Mouse (Mus musculus) left cerebral cortex, adult 18-20 months (tissue): Measurements from ENCODE around the gene Gm5431. TPM values are rescaled to one million over a fixed set of nuclear protein-coding genes. Genes with fewer than 3 reads are reported as not detected.
"Not testable (repeated sequence)": the region's sequence is repeated elsewhere in the genome, so short reads cannot be mapped to it uniquely, and the experiment has no call there.

ENCODE experiments used
- DNase-seq, 2 experiments: peaks; one replicate each; pipeline ENCODE4 v3.0.0; 2021 to 2022; ENCODE audit warnings: low spot score in 2 of 2, mixed read lengths in 1 of 2
- total RNA-seq, 2 experiments: library from RNA; stranded (reverse); gene quantifications; 2 replicates each; pipeline ENCODE4 v1.2.3; 2021

Gene Gm5431
- total RNA-seq, 2 experiments from 2014 or later, result 0.49 TPM; not detected in 1

GRCm38 (mm10) chr11:48871817-48872541, 30.0 kb downstream of the Gm5431 start:
- peak in 1 of 2 experiments; percentile 19 for DNase-seq

DNA sequence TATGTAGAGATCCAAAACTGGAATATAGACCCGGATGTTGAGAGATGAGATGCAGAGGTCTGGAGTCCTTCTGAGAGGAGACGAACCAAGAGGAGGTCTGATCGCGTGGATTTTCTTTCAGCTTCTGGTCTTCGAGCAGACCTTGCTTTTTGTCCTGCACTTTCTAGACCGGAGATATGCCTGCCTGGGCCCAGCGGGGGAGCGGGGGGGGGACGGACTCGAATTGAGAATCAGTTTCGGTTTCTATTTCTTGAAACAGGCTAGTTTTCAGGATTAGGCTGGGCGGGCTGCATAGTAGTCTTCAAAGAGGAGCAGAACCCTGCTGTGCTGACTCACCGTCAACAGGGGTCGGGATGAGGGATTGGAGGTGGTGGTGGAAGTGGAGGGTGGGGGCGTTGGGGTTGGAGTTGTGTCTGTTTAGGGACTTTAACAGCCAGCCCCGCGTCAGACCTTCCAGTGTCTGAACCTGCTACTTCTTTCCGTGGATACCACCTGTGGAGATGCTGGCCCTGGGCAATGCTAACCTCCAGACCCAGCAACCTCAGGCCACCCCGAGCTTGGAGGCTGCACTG, 30.7 kb downstream of the Gm5431 start, which contains the start of gene Irgm1:
Irgm1 (minus strand) TSS at position 483 of the 572 bp plus-strand sequence.
- DNase-seq, result peak in 1 of 2 experiments; percentile 30

DNA sequence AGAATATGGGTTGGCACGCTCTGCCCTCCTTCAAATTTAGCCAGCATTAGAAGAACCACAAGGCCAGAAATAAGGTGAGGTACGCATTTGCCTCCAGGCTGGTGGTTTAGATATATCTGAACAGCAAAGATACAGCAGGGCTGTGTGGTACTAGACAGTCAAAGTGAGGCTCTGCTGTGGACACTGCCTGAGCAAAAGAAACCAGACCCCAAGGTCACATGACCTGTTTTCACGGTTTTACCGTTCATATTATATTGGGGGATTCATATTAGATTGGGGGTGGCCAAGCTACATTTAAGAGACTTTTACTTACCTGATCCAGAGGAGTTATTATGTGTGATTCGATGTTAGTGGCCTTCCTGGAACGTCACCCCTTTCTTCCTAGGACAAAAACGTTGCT, 31.2 kb downstream of the Gm5431 start:
- no peak for DNase-seq

DNA sequence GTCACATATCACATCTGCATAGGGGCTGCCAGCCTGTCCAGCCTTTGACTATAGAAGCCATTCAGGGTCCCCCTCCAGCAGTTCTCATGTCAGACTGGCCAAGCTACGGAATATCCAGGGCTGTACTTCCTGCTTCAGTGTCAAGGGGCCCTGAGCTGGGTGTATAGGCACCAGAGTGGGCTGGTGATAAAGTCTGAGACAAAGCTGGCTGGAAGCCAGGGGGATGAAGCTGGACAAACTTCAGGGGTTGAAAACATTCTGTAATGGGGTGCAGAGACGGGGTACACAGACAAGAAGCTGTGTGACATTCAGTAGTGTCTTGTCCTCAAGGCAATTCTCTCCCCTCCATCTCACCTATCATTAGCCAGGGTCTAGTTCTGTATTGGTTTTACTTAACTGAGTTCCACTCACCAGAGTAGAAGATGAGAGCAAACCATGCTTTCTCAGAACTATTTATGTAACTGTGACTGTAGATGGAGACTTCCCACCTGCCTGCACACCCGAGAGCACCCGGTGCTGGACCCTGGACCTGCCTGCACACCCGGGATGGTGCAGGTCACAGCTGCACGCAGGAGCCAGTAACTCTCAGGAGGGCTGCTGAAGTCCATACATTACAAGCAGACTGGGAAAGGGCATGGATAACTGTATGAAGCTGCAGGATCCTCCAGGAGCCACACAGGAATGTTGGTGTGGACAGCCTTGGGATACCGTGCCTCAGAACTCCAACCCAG, 32.5 kb downstream of the Gm5431 start:
- no peak for DNase-seq

- DNase-seq, result no peak
These were observed 35.5 kb downstream of the Gm5431 start for GRCm38 (mm10) chr11:48866481-48866880.

DNA sequence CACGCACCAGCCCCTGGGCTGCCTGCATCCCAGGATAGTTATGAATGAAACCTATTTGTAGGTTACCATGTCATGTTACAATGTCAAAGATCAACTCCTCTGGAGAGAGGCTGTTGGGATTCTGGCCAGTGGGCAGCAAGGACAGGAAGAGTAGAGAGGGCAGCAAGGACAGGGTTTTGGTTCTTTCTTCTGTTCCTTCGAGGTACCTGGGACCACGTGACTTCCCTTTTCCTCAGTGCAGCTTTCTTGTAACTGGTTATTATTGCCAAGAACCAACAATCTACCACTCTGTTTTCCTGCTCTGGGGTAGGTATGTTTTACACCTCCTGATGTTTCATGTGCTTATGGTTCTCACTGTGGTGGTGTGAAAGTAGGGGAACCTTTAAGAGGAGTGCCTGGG, 38.2 kb downstream of the Gm5431 start:
- DNase-seq, result no peak

DNA sequence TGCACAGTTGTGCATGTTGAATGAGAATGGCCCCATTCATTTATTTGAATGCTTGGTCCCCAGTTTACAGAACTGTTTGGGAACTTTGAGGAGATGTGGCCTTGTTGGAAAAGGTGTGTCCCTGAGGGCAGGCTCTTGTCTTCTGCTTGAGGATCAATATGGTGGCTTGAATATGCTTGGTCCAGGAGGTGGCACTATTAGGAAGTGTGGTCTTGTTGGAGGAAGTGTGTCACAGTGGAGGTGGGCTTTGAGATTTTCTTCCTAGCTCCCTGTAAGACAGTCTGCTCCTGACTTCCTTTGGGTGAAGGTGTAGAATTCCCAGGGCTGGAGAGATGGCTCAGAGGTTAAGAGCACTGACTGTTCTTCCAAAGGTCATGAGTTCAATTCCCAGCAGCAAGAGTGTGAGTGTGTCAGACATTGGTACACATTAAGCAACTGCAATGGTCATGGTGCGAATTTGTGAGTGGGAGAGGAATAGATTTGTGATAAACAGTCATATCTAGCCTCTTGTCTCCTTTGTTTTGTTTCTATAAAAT, 39.2 kb downstream of the Gm5431 start:
- no peak for DNase-seq

DNA sequence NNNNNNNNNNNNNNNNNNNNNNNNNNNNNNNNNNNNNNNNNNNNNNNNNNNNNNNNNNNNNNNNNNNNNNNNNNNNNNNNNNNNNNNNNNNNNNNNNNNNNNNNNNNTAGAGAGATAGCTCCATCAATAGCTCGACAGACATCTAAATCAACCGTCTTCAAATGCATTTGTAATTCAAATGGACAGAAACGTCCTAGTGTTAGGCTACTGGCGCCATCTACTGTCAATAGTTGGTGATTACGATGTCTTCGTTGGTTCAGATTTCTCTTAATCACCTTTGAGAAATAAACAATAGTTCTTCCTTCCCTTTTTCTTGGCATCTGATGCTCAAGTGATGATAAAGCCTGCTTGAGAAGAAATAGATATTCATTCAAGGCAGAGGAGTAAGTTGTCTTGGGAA, 43.0 kb downstream of the Gm5431 start:
- DNase-seq, result peak; percentile 47 to 71

GRCm38 (mm10) chr11:48853474-48854180, 48.4 kb downstream of the Gm5431 start:
- DNase-seq, result peak; percentile 95

- DNase-seq, result no peak
These were observed 49.2 kb downstream of the Gm5431 start for GRCm38 (mm10) chr11:48852624-48853473.

DNA sequence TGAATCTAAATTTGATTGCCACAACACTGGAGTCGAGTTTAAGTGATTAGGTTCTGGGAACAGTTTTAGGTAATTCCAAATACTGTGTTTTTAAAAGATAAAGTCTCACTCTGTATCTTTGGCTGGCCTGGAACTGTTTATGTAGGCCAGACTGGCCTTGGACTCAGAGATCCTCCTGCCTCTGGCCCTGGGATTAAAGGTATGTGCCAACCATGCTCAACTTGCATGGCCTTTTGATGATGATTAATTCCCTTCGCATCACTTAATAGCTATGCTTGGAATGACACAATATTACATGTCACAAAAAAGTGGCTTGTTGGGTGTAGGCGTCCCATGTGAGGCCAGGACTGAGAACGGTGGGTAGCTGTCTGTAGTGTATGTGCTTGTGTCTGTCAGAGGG, 49.8 kb downstream of the Gm5431 start:
- DNase-seq, result no peak

GRCm38 (mm10) chr11:48851270-48851995, 50.6 kb downstream of the Gm5431 start:
- DNase-seq, result no peak

GRCm38 (mm10) chr11:48850240-48850639, 51.8 kb downstream of the Gm5431 start:
- no peak for DNase-seq

DNA sequence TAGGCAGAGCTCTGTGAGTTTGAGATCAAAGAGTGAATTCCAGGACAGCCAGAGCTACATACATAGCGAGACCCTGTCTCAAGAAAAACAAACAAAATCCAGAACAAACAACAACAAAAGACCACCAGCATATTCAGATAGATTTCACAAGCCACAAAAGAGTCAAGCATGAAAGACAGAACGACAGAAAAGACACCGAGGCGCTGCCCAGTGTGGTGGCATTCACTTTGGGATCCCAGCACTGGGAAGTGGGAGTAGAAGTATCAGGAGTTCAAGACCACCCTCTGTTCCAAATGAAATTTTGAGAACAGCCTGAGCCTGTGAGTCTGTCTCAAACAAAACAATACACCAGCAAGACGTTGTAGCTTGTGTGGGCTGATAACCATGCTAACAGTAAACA, 55.1 kb downstream of the Gm5431 start:
- DNase-seq, result no peak

DNA sequence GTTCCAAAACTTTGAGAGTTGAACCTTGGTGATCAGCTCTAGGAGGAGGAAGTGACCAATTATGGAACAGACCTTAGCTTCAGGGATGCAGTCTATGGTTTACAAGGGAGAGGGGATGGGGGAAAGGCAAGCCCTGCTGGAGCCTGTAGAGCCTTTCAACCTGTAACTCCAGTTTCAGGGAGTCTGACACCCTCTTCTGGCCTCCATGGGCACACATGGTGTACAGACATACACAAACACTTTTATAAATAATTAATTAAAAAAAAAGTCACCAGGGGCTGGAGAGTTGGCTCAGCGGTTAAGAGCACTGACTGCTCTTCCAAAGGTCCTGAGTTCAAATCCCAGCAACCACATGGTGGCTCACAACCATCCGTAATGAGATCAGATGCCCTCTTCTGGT, 55.7 kb downstream of the Gm5431 start:
- DNase-seq, result not testable (repeated sequence)

GRCm38 (mm10) chr11:48845244-48845815, 56.7 kb downstream of the Gm5431 start:
- DNase-seq, result no peak

DNA sequence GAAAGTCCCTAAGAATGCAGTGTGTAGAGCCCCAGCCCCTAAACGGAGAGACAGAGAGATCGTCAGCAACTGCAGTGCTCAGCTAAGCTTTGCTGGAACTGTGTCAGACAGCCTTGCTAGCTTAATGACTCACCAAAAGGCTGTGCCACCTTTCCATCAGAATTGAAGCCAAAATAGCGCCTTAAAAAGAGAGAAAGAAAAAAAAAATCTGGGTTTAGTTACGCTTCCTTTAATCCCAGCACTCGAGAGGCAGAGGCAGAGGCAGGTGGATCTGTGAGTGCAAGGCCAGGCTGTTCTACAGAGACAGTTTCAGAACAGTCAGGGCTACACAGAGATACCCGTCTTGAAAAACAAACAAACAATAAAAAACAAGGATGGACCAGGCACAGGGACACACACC, 57.7 kb downstream of the Gm5431 start:
- no peak for DNase-seq

- no peak for DNase-seq
These were observed 58.8 kb downstream of the Gm5431 start for GRCm38 (mm10) chr11:48843202-48843601.

- no peak for DNase-seq
These were observed 59.6 kb downstream of the Gm5431 start for GRCm38 (mm10) chr11:48842378-48842792.
